Mouse (Mus musculus) neural tube, embryonic 11.5 days (tissue): Measurements from ENCODE around the gene Luzp1. TPM values are rescaled to one million over a fixed set of nuclear protein-coding genes. Genes with fewer than 3 reads are reported as not detected.

ENCODE experiments used
- ATAC-seq: fragments of 200-750 bp; cut with Nextera tagmentation; 2 replicates; pipeline ENCODE4 v1.8.0; 2017; ENCODE audit warnings: moderate number of reproducible peaks, mild to moderate bottlenecking, moderate TSS enrichment, moderate library complexity; ENCODE audit not compliant: insufficient read depth, low FRiP score, low TSS enrichment
- DNase-seq: peaks from one replicate; pipeline ENCODE4 v3.0.0-alpha.2; 2015; ENCODE audit warnings: low spot score
- H3K27ac ChIP-seq: fragments of 300-500 bp; sonication (generic); 2 replicates; pipeline ENCODE4 v1.5.1; 2014; ENCODE audit warnings: low read depth, mild to moderate bottlenecking, low read length
- H3K27me3 ChIP-seq: fragments of 300-500 bp; sonication (generic); 2 replicates; pipeline ENCODE4 v1.6.1; 2014; ENCODE audit warnings: mild to moderate bottlenecking, low read length, mixed read lengths; ENCODE audit not compliant: control insufficient read depth, insufficient read depth
- H3K36me3 ChIP-seq: fragments of 300-500 bp; sonication (generic); 2 replicates; pipeline ENCODE4 v1.6.1; 2014; ENCODE audit warnings: mild to moderate bottlenecking, low read length, moderate library complexity, mixed read lengths; ENCODE audit not compliant: control insufficient read depth, insufficient read depth
- H3K4me1 ChIP-seq: fragments of 300-500 bp; sonication (generic); 2 replicates; pipeline ENCODE4 v1.6.1; 2014; ENCODE audit warnings: low read length, mixed read lengths; ENCODE audit not compliant: control insufficient read depth, insufficient read depth
- H3K4me2 ChIP-seq: fragments of 300-500 bp; sonication (generic); 2 replicates; pipeline ENCODE4 v1.6.1; 2014; ENCODE audit warnings: low read depth, mild to moderate bottlenecking, moderate library complexity
- H3K4me3 ChIP-seq: fragments of 300-500 bp; sonication (generic); 2 replicates; pipeline ENCODE4 v1.5.1; 2014; ENCODE audit warnings: low read depth, low read length
- H3K9ac ChIP-seq: fragments of 300-500 bp; sonication (generic); 2 replicates; pipeline ENCODE4 v1.6.1; 2014; ENCODE audit warnings: mild to moderate bottlenecking, low read length
- H3K9me3 ChIP-seq: fragments of 300-500 bp; sonication (generic); 2 replicates; pipeline ENCODE4 v1.6.1; 2016; ENCODE audit warnings: low read length; ENCODE audit not compliant: control insufficient read depth
- WGBS: fragments of 180-500 bp; shearing (Covaris S2); extraction: QIAGEN DNeasy Blood & Tissue Kit; methylation state at CpG from one replicate; pipeline ENCODE4 v1.1.7; 2014; 5-methylcytosine and 5-hydroxymethylcytosine counted together
- polyA plus RNA-seq: library from polyadenylated mRNA; unstranded; fragments of >200 nt; fragmentation: Nextera tagmentation; extraction: Ambion mirVana; gene quantifications from 2 replicates; pipeline ENCODE4 v1.2.1, GENCODE M21; 2014

The Luzp1 gene
- polyA plus RNA-seq, 1 experiment from 2014 or later, result 79.9 TPM

GRCm38 (mm10) chr4:136569998-136570397 lies 100.4 kb downstream of the Luzp1 start:
- DNase-seq, result no peak
- no peaks in the 10 kb centered on the region for H3K27me3 ChIP-seq
- H3K27ac ChIP-seq, result no peak overlapping the region
- H3K36me3 ChIP-seq, result peaks cover 10% of the 10 kb centered on the region; the same call in 1 of the 2 replicates
- H3K4me2 ChIP-seq, result no peak overlapping the region
- H3K9ac ChIP-seq, result no peak overlapping the region
- H3K4me1 ChIP-seq, result no peaks in the 10 kb centered on the region
- no peak overlapping the region for H3K4me3 ChIP-seq
- H3K9me3 ChIP-seq, result no peaks in the 10 kb centered on the region
- no peak for ATAC-seq

DNA sequence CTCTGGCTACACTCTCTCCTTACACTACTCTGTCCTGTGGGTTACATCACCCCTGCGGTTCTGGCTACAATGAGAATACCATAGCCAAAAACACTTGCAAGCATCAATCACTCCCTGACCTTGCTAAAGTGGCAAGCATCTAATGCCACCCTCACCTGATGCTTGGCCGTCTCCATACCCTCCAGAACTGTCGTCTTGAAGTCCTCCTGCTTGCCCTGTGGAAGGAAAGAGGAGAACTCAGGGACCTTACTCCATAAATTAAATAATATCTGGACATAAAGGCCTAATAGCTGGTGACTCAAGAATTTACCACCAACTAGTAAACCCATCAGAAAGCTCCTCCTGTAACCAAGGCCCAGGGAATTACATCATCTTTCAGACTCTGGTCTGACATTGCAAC lies 112.3 kb downstream of the Luzp1 start:
- Histone ChIP-seq H3K4me3 (no peak overlapping the region), H3K36me3 (no peaks in the 10 kb centered on the region), H3K4me1 (no peaks in the 10 kb centered on the region), H3K9ac (no peak overlapping the region), H3K27me3 (no peaks in the 10 kb centered on the region), H3K27ac (no peak overlapping the region), H3K9me3 (no peaks in the 10 kb centered on the region), H3K4me2 (no peak overlapping the region)
- DNase-seq (no peak), ATAC-seq (no peak)
- 89% methylated on average over 3 of the region's 3 CpGs for WGBS

DNA sequence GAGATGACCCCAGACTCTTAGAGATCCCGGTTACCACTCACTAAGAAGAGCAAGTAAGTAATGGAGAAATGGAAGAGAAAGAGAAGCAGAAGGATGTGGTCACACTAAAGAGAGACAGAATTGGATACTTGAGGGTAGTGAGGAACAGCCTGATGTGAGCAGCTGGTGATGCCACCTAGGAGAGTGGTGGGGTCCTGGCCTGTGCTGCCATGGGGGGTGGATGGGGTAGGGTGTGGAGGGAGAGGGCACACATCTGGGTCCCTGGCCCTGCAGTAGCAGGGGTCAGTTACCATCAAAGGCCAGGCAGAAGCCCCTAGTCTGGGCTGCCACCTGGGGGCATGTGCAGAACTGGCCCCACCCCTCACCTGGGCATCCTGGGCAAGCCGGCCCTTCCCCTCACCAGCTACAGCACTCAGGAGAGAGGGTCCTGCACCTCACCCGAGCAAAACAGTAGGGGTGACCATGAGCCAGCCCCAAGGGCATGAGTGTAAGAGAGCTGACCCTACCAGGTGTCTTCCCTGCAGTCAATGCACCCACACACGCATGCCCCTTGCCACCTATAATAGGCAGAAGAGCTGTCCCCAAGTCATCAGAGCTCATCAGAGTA lies 117.8 kb downstream of the Luzp1 start:
- Histone ChIP-seq H3K4me3 (no peak overlapping the region), H3K4me2 (no peak overlapping the region), H3K27ac (no peak overlapping the region), H3K36me3 (peaks cover 6% of the 10 kb centered on the region; the same call in 1 of the 2 replicates), H3K27me3 (no peaks in the 10 kb centered on the region), H3K9ac (no peak overlapping the region), H3K9me3 (no peaks in the 10 kb centered on the region), H3K4me1 (no peaks in the 10 kb centered on the region)
- DNase-seq (no peak), ATAC-seq (no peak)
- WGBS, result 81% methylated on average over 4 of the region's 4 CpGs

DNA sequence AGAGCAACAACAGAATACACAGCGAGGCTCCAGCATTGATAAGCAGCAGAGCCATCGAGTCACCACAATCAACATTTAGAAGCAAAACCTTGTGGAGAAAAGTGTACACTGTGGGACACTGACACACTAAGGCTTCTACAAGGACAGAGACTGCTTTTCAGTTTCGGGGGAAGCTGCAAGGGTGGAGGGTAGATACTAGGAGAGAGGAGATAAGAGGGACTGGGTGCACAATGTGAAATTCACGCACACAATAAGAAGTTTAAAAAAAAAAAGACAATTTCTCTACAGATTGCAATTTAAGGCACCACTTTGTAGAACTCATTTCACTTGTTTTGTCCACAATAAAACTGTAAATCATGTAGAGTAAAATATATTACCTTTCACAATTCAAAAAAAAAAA lies 118.4 kb downstream of the Luzp1 start:
- Histone ChIP-seq H3K4me1 (no peaks in the 10 kb centered on the region), H3K27me3 (no peaks in the 10 kb centered on the region), H3K36me3 (peaks cover 6% of the 10 kb centered on the region; the same call in 1 of the 2 replicates), H3K9ac (no peak overlapping the region), H3K27ac (no peak overlapping the region), H3K4me2 (no peak overlapping the region), H3K9me3 (no peaks in the 10 kb centered on the region), H3K4me3 (no peak overlapping the region)
- 95% methylated on average over 4 of the region's 4 CpGs for WGBS
- DNase-seq (no peak), ATAC-seq (no peak)

- ATAC-seq, result no peak
- H3K4me1 ChIP-seq, result no peaks in the 10 kb centered on the region
These were observed 122.5 kb downstream of the Luzp1 start for GRCm38 (mm10) chr4:136592111-136592510.

DNA sequence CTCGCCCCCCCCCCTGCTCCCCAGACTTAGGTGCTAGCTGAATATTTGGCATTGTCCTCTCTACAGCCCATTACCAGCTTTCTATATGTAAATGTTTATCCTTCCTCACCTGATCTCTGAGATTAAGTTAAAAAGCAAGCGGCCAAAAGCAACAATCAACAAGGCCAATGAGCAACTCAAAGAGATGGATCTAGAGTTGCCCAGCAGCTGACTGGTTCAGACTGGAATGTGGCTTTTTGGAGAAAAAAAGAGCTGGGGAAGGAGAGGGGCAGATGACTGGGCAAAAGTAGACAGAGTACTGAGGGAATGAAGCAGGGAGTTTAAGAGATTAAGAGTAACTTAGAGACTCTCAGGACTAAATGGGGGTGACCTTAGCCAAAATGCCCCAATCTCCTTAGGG lies 124.4 kb downstream of the Luzp1 start:
- Histone ChIP-seq H3K9ac (no peak overlapping the region), H3K9me3 (no peaks in the 10 kb centered on the region), H3K4me2 (no peak overlapping the region), H3K27me3 (no peaks in the 10 kb centered on the region), H3K4me1 (no peaks in the 10 kb centered on the region), H3K27ac (no peak overlapping the region), H3K4me3 (no peak overlapping the region), H3K36me3 (peaks cover 6% of the 10 kb centered on the region; the same call in 1 of the 2 replicates)
- DNase-seq (no peak), ATAC-seq (no peak)
- 85% methylated on average over 2 of the region's 2 CpGs for WGBS

More at GRCm38 (mm10) chr4:136592111-136592510, 122.5 kb downstream of the Luzp1 start:
- DNase-seq, result no peak
- Histone ChIP-seq H3K9ac (no peak overlapping the region), H3K4me3 (no peak overlapping the region), H3K36me3 (peaks cover 6% of the 10 kb centered on the region; the same call in 1 of the 2 replicates), H3K4me2 (no peak overlapping the region), H3K9me3 (no peaks in the 10 kb centered on the region), H3K27me3 (no peaks in the 10 kb centered on the region), H3K27ac (no peak overlapping the region)
- WGBS, result 76% methylated on average over 4 of the region's 4 CpGs

GRCm38 (mm10) chr4:136595221-136595620 lies 125.7 kb downstream of the Luzp1 start:
- DNase-seq (no peak), ATAC-seq (no peak)
- H3K27me3 ChIP-seq, result no peaks in the 10 kb centered on the region
- 0 out of 2 replicates have a peak, but pooled peaks cover under 1% of the 10 kb centered on the region for H3K36me3 ChIP-seq
- H3K4me2 ChIP-seq, result no peak overlapping the region
- no peak overlapping the region for H3K9ac ChIP-seq
- H3K9me3 ChIP-seq, result no peaks in the 10 kb centered on the region
- H3K4me3 ChIP-seq, result no peak overlapping the region
- no peaks in the 10 kb centered on the region for H3K4me1 ChIP-seq
- 90% methylated on average over 6 of the region's 6 CpGs for WGBS
- H3K27ac ChIP-seq, result no peak overlapping the region

- Histone ChIP-seq H3K27me3 (no peaks in the 10 kb centered on the region), H3K4me2 (no peak overlapping the region), H3K9ac (no peak overlapping the region), H3K27ac (no peak overlapping the region), H3K36me3 (no peaks in the 10 kb centered on the region), H3K9me3 (no peaks in the 10 kb centered on the region), H3K4me1 (peaks cover 4% of the 10 kb centered on the region; the same call in 1 of the 2 replicates), H3K4me3 (no peak overlapping the region)
- DNase-seq, result no peak
- WGBS, result 94% methylated on average over 7 of the region's 7 CpGs
- no peak for ATAC-seq
These were observed 128.8 kb downstream of the Luzp1 start for GRCm38 (mm10) chr4:136598268-136598876.

GRCm38 (mm10) chr4:136599869-136600268 lies 130.3 kb downstream of the Luzp1 start:
- no peak overlapping the region for H3K4me2 ChIP-seq
- no peak overlapping the region for H3K27ac ChIP-seq
- ATAC-seq, result no peak
- H3K9ac ChIP-seq, result no peak overlapping the region
- peaks cover 4% of the 10 kb centered on the region; the same call in 1 of the 2 replicates for H3K4me1 ChIP-seq
- no peaks in the 10 kb centered on the region for H3K36me3 ChIP-seq
- no peak for DNase-seq
- H3K27me3 ChIP-seq, result no peaks in the 10 kb centered on the region
- H3K4me3 ChIP-seq, result no peak overlapping the region
- WGBS, result 98% methylated on average over 3 of the region's 3 CpGs
- H3K9me3 ChIP-seq, result no peaks in the 10 kb centered on the region
